Mouse (Mus musculus): ENCODE data around the gene Wdr81.
"Not testable (repeated sequence)": the region's sequence is repeated elsewhere in the genome, so short reads cannot be mapped to it uniquely, and the experiment has no call there.

The Wdr81 gene

GRCm38 (mm10) chr11:75460844-75461742 is 6.6 kb upstream of the Wdr81 start, which contains the start of gene Tlcd2:
Gene Tlcd2, plus strand, starts transcription at chr11:75461715.
- peak; percentile 99 to 100 for DNase-seq (ENCODE audit: low spot score in 2 of 2)

- DNase-seq (ENCODE audit: low spot score in 2 of 2): peak; percentile 83 to 89
Observed at GRCm38 (mm10) chr11:75460103-75460843, 5.8 kb upstream of the Wdr81 start.

GRCm38 (mm10) chr11:75459751-75460102 is 5.2 kb upstream of the Wdr81 start:
- no peak for DNase-seq (ENCODE audit: low spot score in 2 of 2)

GRCm38 (mm10) chr11:75459141-75459711 is 4.7 kb upstream of the Wdr81 start:
- no peak for DNase-seq (ENCODE audit: low spot score in 2 of 2)

- no peak for DNase-seq (ENCODE audit: low spot score in 2 of 2)
Observed at GRCm38 (mm10) chr11:75458628-75459041, 4.1 kb upstream of the Wdr81 start.

GRCm38 (mm10) chr11:75458169-75458568 is 3.7 kb upstream of the Wdr81 start:
- DNase-seq (ENCODE audit: low spot score in 2 of 2): peak; percentile 50 to 67

GRCm38 (mm10) chr11:75456440-75456871 is 1.9 kb upstream of the Wdr81 start:
- peak; percentile 31 to 35 for DNase-seq (ENCODE audit: low spot score in 2 of 2)

- DNase-seq (ENCODE audit: low spot score in 2 of 2): not testable (repeated sequence)
Observed at GRCm38 (mm10) chr11:75455971-75456370, 1.5 kb upstream of the Wdr81 start.

- no peak for DNase-seq (ENCODE audit: low spot score in 2 of 2)
Observed at GRCm38 (mm10) chr11:75455041-75455736, 672 bp upstream of the Wdr81 start.

- no peak for DNase-seq (ENCODE audit: low spot score in 2 of 2)
Observed at GRCm38 (mm10) chr11:75452812-75453557, 1.5 kb downstream of the Wdr81 start.

- no peak for DNase-seq (ENCODE audit: low spot score in 2 of 2)
Observed at GRCm38 (mm10) chr11:75452081-75452480, 2.4 kb downstream of the Wdr81 start.

GRCm38 (mm10) chr11:75450936-75451335 is 3.6 kb downstream of the Wdr81 start:
- no peak for DNase-seq (ENCODE audit: low spot score in 2 of 2)

GRCm38 (mm10) chr11:75450304-75450908 is 4.1 kb downstream of the Wdr81 start:
- DNase-seq (ENCODE audit: low spot score in 2 of 2): no peak

GRCm38 (mm10) chr11:75449695-75450094 is 4.8 kb downstream of the Wdr81 start:
- no peak for DNase-seq (ENCODE audit: low spot score in 2 of 2)

- no peak for DNase-seq (ENCODE audit: low spot score in 2 of 2)
Observed at GRCm38 (mm10) chr11:75448575-75448974, 5.9 kb downstream of the Wdr81 start.

GRCm38 (mm10) chr11:75443711-75444110 is 10.8 kb downstream of the Wdr81 start:
- DNase-seq (ENCODE audit: low spot score in 2 of 2): no peak

- DNase-seq (ENCODE audit: low spot score in 2 of 2): no peak
Observed at GRCm38 (mm10) chr11:75441601-75442000, 12.9 kb downstream of the Wdr81 start.

GRCm38 (mm10) chr11:75441034-75441433 is 13.5 kb downstream of the Wdr81 start:
- no peak for DNase-seq (ENCODE audit: low spot score in 2 of 2)

- DNase-seq (ENCODE audit: low spot score in 2 of 2): no peak
Observed at GRCm38 (mm10) chr11:75439951-75440350, 14.6 kb downstream of the Wdr81 start.

GRCm38 (mm10) chr11:75439363-75439762 is 15.2 kb downstream of the Wdr81 start, which contains the start of gene Serpinf2:
Gene Serpinf2, minus strand, starts transcription at chr11:75439591.
- DNase-seq (ENCODE audit: low spot score in 2 of 2): no peak

All from thymus, postnatal 10 days (tissue).